Mouse (Mus musculus): ENCODE results near the gene Fgf7.

DNA sequence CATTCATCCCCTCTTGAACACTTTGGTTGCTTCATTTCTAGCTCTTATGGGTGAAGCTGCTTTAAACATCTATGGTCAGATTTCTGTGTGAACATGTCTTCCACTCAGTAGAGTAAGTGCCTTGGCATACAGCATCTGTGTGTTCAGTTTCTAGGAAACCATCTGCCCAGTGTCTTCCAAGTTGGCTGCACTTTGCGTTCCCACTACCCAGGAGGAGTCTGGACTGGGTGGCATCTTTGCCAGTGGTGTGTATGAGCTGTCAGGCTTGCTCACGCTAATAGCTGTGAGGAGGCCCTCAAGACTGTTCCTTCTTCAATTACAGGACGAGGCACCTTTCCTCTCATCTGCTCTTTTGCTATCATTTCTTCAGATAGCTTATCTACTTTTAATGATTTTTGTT, 49.9 kb downstream of the Fgf7 start:
- TF ChIP-seq GATA1 (IDR thresholded peaks at IDR 0.05; ENCODE audit: borderline replicate concordance, low read length) (no peak), FLI1 (IDR thresholded peaks at IDR 0.05; ENCODE audit: low read length) (no peak)

Measured in megakaryocyte, embryonic 14.5 days (primary cell).